Mouse (Mus musculus) T-helper 2 cell (primary cell): Measurements from ENCODE around the gene Map3k4.

ENCODE experiments used
- in situ Hi-C: fragments of 300-600 bp; cut with MboI, MseI; formaldehyde crosslinking; loops from one replicate; pipeline ENCODE4 v1.15.1; 2025; ENCODE audit warnings: high pct_unique_total_duplicates

The Map3k4 gene

DNA sequence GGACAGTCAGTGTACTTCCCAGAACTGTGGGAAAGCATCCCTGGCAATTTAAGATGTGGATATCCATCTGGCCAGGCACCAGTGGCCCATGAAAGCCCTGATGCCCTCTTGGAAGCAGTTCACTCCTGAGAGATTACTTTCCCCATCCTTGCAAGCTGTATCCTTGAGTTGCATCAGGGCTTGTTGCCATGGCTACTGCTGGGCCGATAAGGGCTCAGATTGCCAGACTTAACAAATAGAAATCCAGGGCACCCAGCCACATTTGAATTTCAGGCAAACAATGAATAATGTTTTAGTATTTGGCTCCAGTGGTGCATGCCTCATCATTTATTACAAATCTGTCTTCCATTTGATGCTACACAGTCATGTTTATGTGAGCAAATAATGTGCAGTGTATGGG lies 130.8 kb downstream of the Map3k4 start:
- in situ Hi-C loops = no loop called here

DNA sequence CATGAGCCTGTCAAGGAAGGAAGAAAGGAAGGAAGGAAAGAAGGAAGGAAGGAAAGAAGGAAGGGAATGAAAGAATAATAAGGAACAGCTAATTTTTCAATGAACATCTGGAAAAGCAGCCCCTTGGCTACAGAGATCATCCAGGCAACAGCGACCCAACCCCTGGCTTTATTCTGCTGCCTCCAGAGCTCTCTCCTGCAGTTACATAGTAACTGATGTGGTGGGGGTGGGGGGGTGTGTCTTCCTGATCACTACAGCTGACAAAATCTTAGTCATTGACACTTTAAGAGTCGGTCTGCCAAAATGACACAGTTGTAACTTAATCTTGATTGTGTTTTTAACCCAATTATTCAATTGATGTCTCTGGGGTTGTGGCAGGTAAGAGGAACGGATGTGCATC lies 132.3 kb downstream of the Map3k4 start:
- in situ Hi-C loops = no loop called here

DNA sequence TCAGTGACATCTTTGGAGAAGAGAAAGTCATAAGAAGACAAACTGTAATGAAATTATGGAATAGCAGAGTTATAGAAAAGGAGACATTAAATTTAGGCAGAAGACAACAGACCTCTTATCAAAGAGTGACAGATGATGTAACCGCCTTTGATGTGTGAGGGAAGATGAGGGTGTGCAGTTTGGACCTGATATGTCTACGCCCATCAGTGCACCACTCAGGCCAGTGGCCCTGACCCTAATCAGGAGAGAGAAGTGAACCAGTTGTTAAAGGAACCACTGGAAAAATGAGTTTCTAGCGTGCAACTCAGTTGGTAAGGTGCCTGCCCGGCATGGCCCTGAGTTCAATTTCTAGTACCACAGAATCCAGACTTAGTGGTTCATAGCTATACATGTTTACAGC lies 132.7 kb downstream of the Map3k4 start:
- in situ Hi-C loops = no loop called here

DNA sequence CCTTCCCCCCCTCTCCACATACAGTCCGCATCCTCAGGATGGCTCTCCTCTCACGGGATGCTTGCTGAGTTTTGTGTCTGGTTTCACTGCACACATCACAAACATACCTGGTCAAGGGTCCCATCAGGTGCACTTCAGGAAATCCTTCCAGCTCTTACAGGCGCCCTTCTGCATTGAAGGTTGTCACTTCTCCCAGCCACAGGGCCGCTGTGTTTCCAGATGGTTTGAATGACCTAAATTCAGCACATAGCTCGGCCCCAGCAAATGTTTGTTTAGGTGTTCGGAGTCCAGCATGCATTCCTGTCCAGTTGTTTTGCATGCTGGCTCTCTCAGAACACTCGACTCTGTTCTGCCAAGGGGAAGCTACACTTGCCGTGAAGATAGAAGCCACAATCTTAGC lies 134.3 kb downstream of the Map3k4 start:
- in situ Hi-C loops = no loop called here

DNA sequence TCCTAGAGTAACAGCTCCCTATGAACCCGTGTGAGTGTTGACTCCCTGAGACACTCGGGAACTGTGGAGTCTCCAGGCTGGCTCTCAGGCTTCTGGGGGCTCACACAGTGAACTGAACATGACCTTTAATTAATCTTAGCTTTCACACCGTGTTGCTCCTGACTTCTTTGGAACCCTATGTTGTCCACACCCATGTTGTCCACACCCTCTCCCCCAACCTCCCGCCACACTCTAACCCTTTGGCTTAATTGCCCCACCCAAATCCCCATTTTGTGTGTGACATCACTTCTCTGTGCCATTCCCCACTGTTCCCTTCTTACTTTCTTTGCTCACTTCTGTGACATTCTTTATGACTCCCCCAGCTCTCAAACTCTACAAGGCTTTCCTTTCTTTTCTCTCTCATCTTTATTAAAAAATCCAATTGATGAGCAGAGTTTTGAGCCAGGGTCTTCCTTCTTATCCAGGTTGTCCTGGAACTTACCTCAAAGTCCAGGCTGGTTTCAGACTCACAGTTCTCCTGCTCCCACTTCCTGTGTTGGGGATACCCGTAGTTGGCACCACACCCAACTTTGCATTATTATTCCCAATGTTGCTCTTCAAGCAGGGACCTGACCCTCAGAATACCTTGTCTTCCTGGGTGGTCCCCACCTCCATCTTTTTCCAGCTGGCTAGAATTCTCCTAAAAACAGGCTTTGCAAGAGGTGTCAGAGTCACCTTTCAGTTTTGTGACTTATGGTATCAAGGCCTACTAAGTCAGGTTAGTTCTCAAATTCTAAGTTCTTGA lies 135.7 kb downstream of the Map3k4 start:
- in situ Hi-C loops = no loop called here

DNA sequence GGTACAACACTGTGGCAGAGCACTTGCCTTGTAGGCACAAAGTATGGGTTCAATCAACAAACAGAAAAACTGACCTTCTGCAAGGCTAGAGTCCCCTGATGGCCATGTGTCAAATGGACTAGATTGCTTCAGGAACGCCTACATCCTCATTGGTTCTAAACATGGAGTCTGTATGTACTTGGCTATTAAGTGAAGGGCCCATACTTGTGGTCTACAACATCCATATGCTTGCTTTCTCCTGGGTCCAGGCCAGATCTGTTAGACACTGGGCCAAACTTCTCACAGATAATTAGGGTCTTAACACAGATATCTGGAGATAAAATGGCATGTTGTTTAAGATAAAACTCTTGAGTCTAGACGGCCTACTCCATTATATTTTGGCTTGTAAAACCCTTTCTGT lies 138.8 kb downstream of the Map3k4 start:
- in situ Hi-C loops = no loop called here

DNA sequence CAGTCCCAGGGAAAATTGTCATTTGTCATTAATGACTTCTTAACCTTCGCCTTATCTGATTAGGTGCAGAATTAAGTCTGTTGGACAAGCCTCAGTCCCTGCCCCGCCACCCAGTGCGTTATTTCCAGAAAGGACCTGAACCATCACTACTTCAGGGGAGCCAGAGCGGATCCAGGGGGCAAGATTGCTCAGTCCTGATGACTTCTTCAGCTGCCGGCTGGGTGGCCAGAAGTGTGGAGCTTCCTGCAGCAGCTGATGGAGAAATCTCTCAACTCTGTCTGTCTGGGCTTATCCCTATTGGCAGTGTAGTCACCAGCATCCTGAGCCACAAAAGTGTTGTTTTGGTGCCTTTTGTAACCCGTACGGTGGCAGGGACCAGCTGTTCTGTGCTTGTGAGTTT lies 139.3 kb downstream of the Map3k4 start:
- in situ Hi-C loops = no loop called here
